Mouse (Mus musculus) kidney, embryonic 14.5 days (tissue): ENCODE results near the gene Gm10100. TPM values are rescaled to one million over a fixed set of nuclear protein-coding genes. Genes with fewer than 3 reads are reported as not detected.
"Not testable (repeated sequence)": the region's sequence is repeated elsewhere in the genome, so short reads cannot be mapped to it uniquely, and the experiment has no call there.

ENCODE experiments used
- ATAC-seq: fragments of 200-750 bp; cut with Nextera tagmentation; 2 replicates; pipeline ENCODE4 v1.8.0; 2017; ENCODE audit warnings: moderate number of reproducible peaks, mild to moderate bottlenecking, moderate TSS enrichment, moderate library complexity; ENCODE audit not compliant: low FRiP score, low TSS enrichment
- H3K27ac ChIP-seq: fragments of 300-500 bp; sonication (generic); 2 replicates; pipeline ENCODE4 v1.5.1; 2014; ENCODE audit warnings: low read depth, mild to moderate bottlenecking, low read length, moderate library complexity, mixed read lengths
- H3K27me3 ChIP-seq: fragments of 300-500 bp; sonication (generic); 2 replicates; pipeline ENCODE4 v1.6.1; 2014; ENCODE audit warnings: mild to moderate bottlenecking, low read length; ENCODE audit not compliant: control insufficient read depth, insufficient read depth
- H3K36me3 ChIP-seq: fragments of 300-500 bp; sonication (generic); 2 replicates; pipeline ENCODE4 v1.6.1; 2014; ENCODE audit warnings: low read length, mixed read lengths; ENCODE audit not compliant: control insufficient read depth, insufficient read depth
- H3K4me1 ChIP-seq: fragments of 300-500 bp; sonication (generic); 2 replicates; pipeline ENCODE4 v1.6.1; 2014; ENCODE audit warnings: low read length, mixed read lengths; ENCODE audit not compliant: control insufficient read depth, insufficient read depth
- H3K4me2 ChIP-seq: fragments of 300-500 bp; sonication (generic); replicated peaks from 2 replicates; pipeline ENCODE4 v1.6.1; 2014; ENCODE audit warnings: low read depth, mild to moderate bottlenecking, low read length
- H3K4me3 ChIP-seq: fragments of 300-500 bp; sonication (generic); 2 replicates; pipeline ENCODE4 v1.5.1; 2014; ENCODE audit warnings: mild to moderate bottlenecking, low read length
- H3K9ac ChIP-seq: fragments of 300-500 bp; sonication (generic); 2 replicates; pipeline ENCODE4 v1.6.1; 2014; ENCODE audit warnings: low read depth, mild to moderate bottlenecking, low read length, moderate library complexity
- H3K9me3 ChIP-seq: fragments of 300-500 bp; sonication (generic); 2 replicates; pipeline ENCODE4 v1.6.1; 2016; ENCODE audit warnings: low read length; ENCODE audit not compliant: control insufficient read depth
- WGBS: fragments of 180-500 bp; shearing (Covaris S2); extraction: QIAGEN DNeasy Blood & Tissue Kit; methylation state at CpG from one replicate; pipeline ENCODE4 v1.1.7; 2014; 5-methylcytosine and 5-hydroxymethylcytosine counted together
- polyA plus RNA-seq: library from polyadenylated mRNA; unstranded; fragments of >200 nt; fragmentation: Nextera tagmentation; extraction: Ambion mirVana; gene quantifications from 2 replicates; pipeline ENCODE4 v1.2.1, GENCODE M21; 2014

The Gm10100 gene
- polyA plus RNA-seq = not detected in 2 replicates

DNA sequence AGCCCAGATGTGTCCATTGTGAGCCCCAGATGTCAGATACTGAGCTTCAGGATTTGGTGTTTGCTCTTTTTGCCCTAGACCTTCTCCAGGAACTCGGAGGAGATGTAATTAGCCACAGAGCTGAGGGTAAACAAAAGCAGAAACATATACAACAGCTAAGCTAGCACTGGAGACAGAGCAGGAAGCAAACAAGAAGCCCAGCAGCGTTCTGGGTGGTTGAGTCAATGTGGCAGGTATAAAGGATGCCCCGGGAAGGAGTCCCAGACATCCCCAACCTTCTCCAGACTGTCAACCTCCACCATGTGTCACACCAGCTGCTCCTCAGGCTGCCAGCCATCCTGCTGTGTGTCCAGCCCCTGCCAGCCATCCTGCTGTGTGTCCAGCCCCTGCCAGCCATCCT lies at the start of gene Gm10100:
TSS of gene Gm10100 (plus strand) at position 301 of the 400 bp plus-strand sequence.
- Histone ChIP-seq H3K4me1 (no peaks in the 10 kb centered on the region), H3K9me3 (no peaks in the 10 kb centered on the region), H3K4me3 (no peak within 1 kb of the TSS), H3K27ac (no peak within 1 kb of the TSS), H3K9ac (no peak within 1 kb of the TSS), H3K36me3 (no peaks in the 10 kb centered on the region), H3K4me2 (no peak within 1 kb of the TSS), H3K27me3 (no peaks in the 10 kb centered on the region)
- no peak for ATAC-seq
- WGBS = 45% methylated on average over 3 of the region's 3 CpGs

DNA sequence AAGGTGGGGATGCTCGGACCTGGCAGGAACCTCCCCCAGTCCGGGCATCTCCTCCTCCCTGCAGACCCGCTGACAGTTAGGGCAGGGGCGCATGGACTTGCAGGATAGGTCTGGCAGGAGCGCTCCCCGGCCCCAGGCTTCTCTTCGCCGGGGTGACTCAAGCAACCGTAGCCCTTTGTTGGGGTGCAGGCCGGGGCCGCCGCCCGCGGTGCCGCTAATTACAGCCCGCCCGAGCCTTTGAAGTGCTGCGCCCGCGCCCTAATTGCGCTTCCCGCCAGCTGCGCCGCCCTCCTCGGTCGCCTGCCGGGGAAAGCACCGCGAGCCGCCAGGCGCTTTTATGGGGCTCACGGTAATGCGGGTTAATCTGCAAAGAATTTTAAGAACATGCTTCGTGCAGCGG lies 48.7 kb upstream of the Gm10100 start:
- H3K27ac ChIP-seq = no peak overlapping the region
- under 1% methylated on average over 35 of the region's 35 CpGs for WGBS
- H3K9ac ChIP-seq = no peak overlapping the region
- peaks cover 37% of the 10 kb centered on the region for H3K27me3 ChIP-seq
- no peaks in the 10 kb centered on the region for H3K4me1 ChIP-seq
- H3K4me3 ChIP-seq = peak overlapping the region; percentile 28
- no peaks in the 10 kb centered on the region for H3K36me3 ChIP-seq
- H3K9me3 ChIP-seq = no peaks in the 10 kb centered on the region
- no peak for ATAC-seq
- H3K4me2 ChIP-seq = peak overlapping the region; percentile 43

DNA sequence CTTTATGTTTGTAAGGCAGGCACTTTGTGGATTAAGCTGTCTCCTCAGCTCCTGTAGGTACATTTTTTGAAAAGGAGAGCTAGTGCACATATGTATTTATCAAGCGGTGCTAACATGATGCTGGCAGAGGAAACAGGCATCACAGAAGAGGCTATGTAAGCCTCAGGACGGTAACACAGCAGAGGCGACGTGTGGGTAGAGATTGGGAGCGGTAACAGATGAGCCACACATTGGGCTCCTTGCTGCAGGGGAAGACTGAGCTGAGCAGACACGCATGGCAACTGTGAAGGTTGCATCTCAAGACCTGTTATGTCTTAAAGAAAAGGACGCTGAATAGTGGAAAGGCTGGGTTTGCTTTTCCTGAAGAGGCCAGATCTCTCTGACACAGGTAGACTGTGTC lies 43.3 kb upstream of the Gm10100 start:
- Histone ChIP-seq H3K9ac (no peak overlapping the region), H3K4me1 (no peaks in the 10 kb centered on the region), H3K36me3 (no peaks in the 10 kb centered on the region), H3K4me2 (no peak overlapping the region), H3K4me3 (no peak overlapping the region), H3K9me3 (no peaks in the 10 kb centered on the region), H3K27ac (no peak overlapping the region), H3K27me3 (peaks cover 49% of the 10 kb centered on the region)
- no peak for ATAC-seq
- 82% methylated on average over 7 of the region's 7 CpGs for WGBS

DNA sequence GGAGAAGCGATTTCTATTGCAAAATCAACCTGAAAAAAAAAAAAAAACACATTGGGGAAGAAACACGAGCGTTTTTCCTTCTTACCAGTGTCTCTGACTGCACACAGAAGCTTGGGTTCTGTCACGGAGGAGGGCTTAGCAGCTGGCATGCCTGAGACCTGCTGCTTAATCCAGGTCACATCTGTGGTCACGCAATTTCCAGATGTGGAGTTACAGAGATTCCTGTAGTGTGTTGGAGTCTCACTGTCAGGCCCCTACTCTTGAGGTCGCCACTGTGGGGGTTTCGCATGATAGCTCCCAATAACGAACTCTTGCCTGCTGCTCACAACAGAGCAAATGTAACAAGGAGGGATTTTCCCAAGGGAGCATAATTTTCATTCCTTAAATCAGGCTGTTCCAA lies 42.1 kb upstream of the Gm10100 start:
- no peaks in the 10 kb centered on the region for H3K9me3 ChIP-seq
- no peak overlapping the region for H3K9ac ChIP-seq
- H3K36me3 ChIP-seq = no peaks in the 10 kb centered on the region
- H3K27ac ChIP-seq = no peak overlapping the region
- no peaks in the 10 kb centered on the region for H3K4me1 ChIP-seq
- no peak overlapping the region for H3K4me2 ChIP-seq
- H3K4me3 ChIP-seq = no peak overlapping the region
- 37% methylated on average over 8 of the region's 8 CpGs for WGBS
- no peak for ATAC-seq
- peaks cover 40% of the 10 kb centered on the region for H3K27me3 ChIP-seq

DNA sequence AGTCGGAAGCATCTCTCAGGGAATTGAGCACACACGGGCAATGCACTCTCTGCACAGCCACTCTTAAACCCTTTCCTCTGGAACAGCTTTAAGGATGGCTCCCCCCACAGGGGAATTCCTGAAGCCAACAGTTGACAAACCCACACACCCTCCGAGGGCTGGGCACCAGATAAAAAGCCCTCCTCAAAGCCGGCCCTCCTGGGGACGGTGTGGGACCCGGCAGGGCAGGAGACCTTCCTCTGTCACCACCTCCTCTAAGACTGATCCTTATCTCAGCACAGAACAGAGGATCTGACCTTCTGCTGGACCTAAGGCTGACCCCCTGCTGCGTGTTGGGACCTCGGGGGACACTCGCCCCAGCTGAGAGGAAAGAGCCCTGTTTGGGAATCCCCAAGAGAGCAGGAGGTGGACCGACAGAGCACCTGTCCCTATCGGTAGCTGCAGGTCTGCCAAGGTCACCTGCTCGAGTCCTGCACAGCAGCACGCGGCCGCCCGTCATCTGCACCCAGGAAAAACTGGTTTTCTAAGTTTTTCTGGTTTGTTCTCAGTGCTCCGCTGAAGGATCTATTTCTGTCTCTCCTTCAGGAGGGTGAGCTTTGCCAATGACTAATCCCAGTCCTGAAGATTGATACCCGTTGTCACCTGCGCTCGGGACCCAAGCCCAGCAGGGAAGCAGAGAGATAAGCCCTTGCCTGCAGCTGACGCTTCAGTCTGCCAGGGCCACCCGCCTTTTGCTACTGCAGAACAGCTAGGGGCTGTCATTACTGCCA lies 40.2 kb upstream of the Gm10100 start, which contains the start of gene Tspear:
TSS of gene Tspear (plus strand) at position 675 of the 770 bp plus-strand sequence.
- WGBS = 6% methylated on average over 22 of the region's 22 CpGs
- Histone ChIP-seq H3K27me3 (peaks cover 38% of the 10 kb centered on the region), H3K4me2 (no peak within 1 kb of the TSS), H3K4me3 (no peak within 1 kb of the TSS), H3K4me1 (no peaks in the 10 kb centered on the region), H3K9ac (no peak within 1 kb of the TSS), H3K36me3 (no peaks in the 10 kb centered on the region), H3K27ac (no peak within 1 kb of the TSS), H3K9me3 (no peaks in the 10 kb centered on the region)
- no peak for ATAC-seq

DNA sequence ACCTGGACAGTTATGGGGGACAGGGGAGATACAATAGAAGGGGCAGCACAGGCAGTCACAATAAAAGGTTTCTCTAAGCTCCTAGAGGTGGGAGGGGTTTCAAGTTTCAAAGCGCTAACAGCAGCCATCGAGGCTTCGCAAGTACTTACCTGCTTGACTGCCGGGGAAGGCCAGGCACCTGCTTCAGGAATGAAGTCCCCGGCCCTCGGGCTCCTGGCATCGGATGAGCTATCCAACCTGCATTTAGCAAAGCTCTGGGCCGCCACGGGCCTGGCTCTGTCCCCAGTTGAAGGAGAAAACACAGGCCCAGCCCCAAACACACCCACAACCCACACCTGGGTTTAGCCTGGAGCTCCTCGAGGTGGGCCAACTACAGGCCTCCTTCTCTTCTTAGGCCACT lies 39.3 kb upstream of the Gm10100 start:
- Histone ChIP-seq H3K4me2 (no peak overlapping the region), H3K27ac (no peak overlapping the region), H3K27me3 (peaks cover 38% of the 10 kb centered on the region), H3K36me3 (no peaks in the 10 kb centered on the region), H3K9me3 (no peaks in the 10 kb centered on the region), H3K9ac (no peak overlapping the region), H3K4me1 (no peaks in the 10 kb centered on the region), H3K4me3 (no peak overlapping the region)
- 11% methylated on average over 10 of the region's 10 CpGs for WGBS
- no peak; the same call in 1 of the 2 replicates for ATAC-seq

DNA sequence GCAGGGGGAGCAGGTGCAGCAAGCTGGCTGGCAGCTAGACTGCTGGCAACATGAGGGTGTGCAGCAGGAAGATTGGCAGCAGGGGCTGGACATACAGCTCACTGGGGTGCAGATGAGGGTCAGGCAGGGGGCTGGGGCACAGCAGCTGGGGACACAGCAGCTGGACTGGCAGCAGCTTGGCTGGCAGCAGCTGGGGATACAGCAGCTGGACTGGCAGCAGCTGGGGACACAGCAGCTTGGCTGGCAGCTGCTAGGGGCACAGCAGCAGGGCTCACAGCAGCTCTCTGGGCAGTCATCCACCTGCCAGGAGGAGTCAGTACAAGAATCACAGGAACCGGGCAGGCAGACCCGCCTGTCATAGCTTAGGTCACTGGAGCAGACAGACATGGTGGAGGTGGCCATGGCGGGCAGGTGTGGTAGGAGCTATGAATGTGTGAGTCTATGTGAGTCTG lies 35.9 kb upstream of the Gm10100 start, which contains the start of gene Gm19402:
TSS of gene Gm19402 (minus strand) at position 402 of the 452 bp plus-strand sequence.
- not testable (repeated sequence) for H3K9ac ChIP-seq, H3K4me3 ChIP-seq, H3K9me3 ChIP-seq, H3K4me2 ChIP-seq, H3K4me1 ChIP-seq, H3K36me3 ChIP-seq, ATAC-seq, H3K27ac ChIP-seq
- 81% methylated on average over 3 of the region's 3 CpGs for WGBS
- peaks cover 21% of the 10 kb centered on the region for H3K27me3 ChIP-seq

DNA sequence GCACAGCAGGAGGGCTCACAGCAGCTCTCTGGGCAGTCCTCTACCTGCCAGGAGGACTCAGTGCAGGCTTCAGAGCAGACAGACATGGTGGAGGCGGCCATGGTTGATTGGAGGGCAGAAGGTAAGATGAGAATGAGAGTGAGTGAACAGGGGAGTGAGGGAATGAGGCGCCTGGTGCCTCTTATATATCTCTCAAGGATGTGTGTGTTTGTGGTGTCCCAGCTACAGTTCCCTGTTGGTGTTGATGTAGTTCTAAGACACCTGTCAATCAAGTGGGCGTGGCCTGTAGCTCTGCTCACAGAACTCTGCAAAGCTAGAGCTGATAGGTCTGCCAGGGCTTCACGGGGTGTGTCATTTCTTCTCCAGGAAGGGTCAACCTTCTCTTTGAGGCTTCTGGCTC lies 29.2 kb upstream of the Gm10100 start, which contains the start of gene Gm9508:
TSS of gene Gm9508 (minus strand) at position 101 of the 400 bp plus-strand sequence.
- Histone ChIP-seq H3K4me1 (no peaks in the 10 kb centered on the region), H3K27me3 (no peaks in the 10 kb centered on the region), H3K9ac (no peak within 1 kb of the TSS), H3K4me3 (no peak within 1 kb of the TSS), H3K36me3 (no peaks in the 10 kb centered on the region), H3K27ac (no peak within 1 kb of the TSS), H3K9me3 (no peaks in the 10 kb centered on the region), H3K4me2 (no peak within 1 kb of the TSS)
- no peak for ATAC-seq
- 30% methylated on average over 4 of the region's 4 CpGs for WGBS

DNA sequence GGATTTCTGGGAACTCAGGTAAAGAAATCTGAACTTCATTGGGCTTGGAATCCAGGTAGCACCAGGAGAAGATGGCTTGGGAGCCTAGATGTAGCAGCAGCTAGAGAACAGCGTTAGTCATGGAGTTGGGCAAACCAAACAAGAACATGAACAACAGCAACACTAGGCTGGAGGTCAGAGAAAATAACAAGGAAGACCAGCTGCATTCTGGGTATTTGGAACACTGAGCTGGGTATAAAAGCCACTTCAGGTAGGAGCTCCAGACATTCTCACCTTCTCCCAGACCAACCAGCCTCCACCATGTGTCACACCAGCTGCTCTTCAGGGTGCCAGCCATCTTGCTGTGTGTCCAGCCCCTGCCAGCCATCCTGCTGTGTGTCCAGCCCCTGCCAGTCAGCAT lies 20.0 kb upstream of the Gm10100 start, which contains the start of gene Gm10272:
TSS of gene Gm10272 (plus strand) at position 301 of the 400 bp plus-strand sequence.
- ATAC-seq = no peak
- H3K27ac ChIP-seq = no peak within 1 kb of the TSS
- no peaks in the 10 kb centered on the region for H3K4me1 ChIP-seq
- H3K9ac ChIP-seq = no peak within 1 kb of the TSS
- H3K36me3 ChIP-seq = no peaks in the 10 kb centered on the region
- WGBS = 86% methylated on average over 1 of the region's 1 CpGs
- no peak within 1 kb of the TSS for H3K4me2 ChIP-seq
- H3K9me3 ChIP-seq = peaks cover 6% of the 10 kb centered on the region; the same call in 1 of the 2 replicates
- H3K4me3 ChIP-seq = no peak within 1 kb of the TSS
- no peaks in the 10 kb centered on the region for H3K27me3 ChIP-seq
